Mouse (Mus musculus) cerebellum, adult 11 months (tissue): ENCODE results near the gene F12.

Experiments used
- DNase-seq: peaks from one replicate; pipeline ENCODE4 v3.0.0; 2022

The F12 gene

GRCm38 (mm10) chr13:55370234-55370633, 56.4 kb downstream of the F12 start:
- no peak for DNase-seq

- no peak for DNase-seq
Observed at GRCm38 (mm10) chr13:55369531-55370114, 57.0 kb downstream of the F12 start, which contains the start of gene Rgs14. Gene Rgs14, plus strand, starts transcription at chr13:55369732.

DNA sequence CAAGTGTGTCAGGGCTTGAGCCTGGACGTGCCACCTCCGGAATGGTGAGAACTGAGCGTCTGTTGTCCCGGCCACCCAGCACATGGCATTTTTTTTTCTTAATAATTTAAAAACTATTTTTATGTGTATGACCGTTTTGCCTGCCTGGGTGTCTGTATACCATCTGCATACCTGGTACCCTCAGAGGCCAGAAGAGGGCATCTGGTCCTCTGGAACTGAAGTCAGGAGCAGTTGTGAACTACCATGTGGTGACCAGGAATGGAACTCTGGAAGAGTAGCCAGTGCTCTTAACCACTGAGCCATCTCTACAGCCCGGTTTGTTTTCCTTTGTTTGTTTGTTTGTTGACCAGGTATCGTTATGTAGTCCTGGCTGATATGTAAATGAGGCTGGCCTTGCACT, 58.2 kb downstream of the F12 start:
- no peak for DNase-seq
